Mouse (Mus musculus): Measurements from ENCODE around the gene Hrasls. TPM values are rescaled to one million over a fixed set of nuclear protein-coding genes. Genes with fewer than 3 reads are reported as not detected.

Gene Hrasls
- 1.7 and 3.0 TPM in 2 replicates for polyA plus RNA-seq (2014; fragmentation: Nextera tagmentation; extraction: Ambion mirVana)

DNA sequence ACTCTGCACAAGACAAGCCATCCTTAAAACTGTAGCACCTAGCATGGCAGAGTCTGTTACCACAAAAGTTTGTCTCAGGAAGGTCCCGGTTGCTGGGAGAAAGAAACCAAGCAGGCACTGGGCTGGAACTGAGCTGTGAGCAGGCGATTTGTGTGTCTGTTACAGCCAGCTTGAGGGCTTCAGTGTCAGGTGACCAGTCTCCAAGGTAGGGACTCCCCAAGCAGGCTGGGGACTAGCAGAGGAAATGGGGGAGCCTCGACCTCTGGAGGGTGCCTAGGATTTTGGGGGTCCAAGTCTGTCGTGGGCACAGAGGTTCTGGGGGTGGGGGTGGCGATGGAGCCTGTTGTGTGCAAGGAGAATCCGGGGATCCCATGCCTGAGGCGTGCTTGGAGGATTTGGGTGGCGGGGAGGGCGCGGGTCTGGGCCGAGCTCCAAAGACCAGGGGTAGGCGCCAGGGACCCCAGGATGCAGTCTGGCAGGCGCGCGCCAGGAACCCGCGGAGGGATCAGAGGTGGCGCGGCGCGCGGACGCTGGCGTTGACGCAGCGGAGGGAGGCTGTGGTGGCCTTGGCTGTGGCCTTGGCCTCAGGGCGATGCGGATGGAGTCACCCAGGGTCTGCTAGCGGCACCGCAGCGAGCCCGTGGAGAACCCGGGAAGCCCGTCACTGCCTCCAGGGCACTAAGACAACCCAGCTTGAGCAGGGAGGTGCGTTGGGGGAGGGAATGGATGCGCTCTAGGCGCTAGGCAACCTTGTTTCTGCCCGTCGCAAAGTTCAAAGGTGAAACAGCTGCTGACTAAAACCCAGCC, at the start of gene Hrasls:
Hrasls (plus strand) TSS at position 91 of the 807 bp plus-strand sequence.
- peak within 1 kb of the TSS; percentile 39 for H3K4me3 ChIP-seq (ENCODE audit: low read depth, low read length)
- H3K27ac ChIP-seq (ENCODE audit: low read depth, low read length): no peak within 1 kb of the TSS
- DNase-seq (ENCODE audit: low spot score, missing footprints) (peak; percentile 95), ATAC-seq (ENCODE audit: low FRiP score) (peak; percentile 89)
- no peaks in the 10 kb centered on the region for H3K36me3 ChIP-seq (ENCODE audit: control insufficient read depth, insufficient read depth, low read length)
- WGBS: 1% methylated on average over 35 of the region's 39 CpGs
- H3K4me1 ChIP-seq (ENCODE audit: control insufficient read depth, insufficient read depth, low read length): peaks cover 3% of the 10 kb centered on the region; the same call in 1 of the 2 replicates
- H3K9me3 ChIP-seq (ENCODE audit: control insufficient read depth, low read length): no peaks in the 10 kb centered on the region
- H3K4me2 ChIP-seq: peak within 1 kb of the TSS; percentile 87
- H3K9ac ChIP-seq (ENCODE audit: low read length): peak within 1 kb of the TSS; percentile 70
- peaks cover 3% of the 10 kb centered on the region; the same call in 1 of the 2 replicates for H3K27me3 ChIP-seq (ENCODE audit: control insufficient read depth, insufficient read depth, low read length)

DNA sequence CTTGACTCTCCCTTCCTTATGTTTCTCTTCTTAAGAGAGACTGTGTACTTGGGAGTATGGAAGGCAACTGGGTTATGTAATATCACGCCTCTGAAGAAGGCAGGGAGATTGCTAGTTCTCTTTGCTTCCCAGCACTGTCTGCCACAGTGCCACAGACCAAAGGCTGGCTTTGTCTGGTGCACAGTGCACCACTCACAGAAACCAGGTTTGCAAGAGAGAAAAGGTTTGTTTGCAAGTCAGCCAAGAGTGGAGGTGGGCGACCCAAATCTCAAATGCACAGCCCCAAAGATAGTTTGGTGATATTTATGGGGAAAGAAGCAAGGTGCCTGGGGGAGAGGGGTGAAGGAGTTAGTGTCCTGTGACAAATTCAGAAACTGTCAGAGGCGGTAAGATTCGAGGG, 47.2 kb upstream of the Hrasls start:
- Histone ChIP-seq H3K27ac (ENCODE audit: low read depth, low read length) (no peak overlapping the region), H3K27me3 (ENCODE audit: control insufficient read depth, insufficient read depth, low read length) (no peaks in the 10 kb centered on the region), H3K4me2 (no peak overlapping the region), H3K4me1 (ENCODE audit: control insufficient read depth, insufficient read depth, low read length) (no peaks in the 10 kb centered on the region), H3K9ac (ENCODE audit: low read length) (no peak overlapping the region), H3K4me3 (ENCODE audit: low read depth, low read length) (no peak overlapping the region), H3K9me3 (ENCODE audit: control insufficient read depth, low read length) (no peaks in the 10 kb centered on the region), H3K36me3 (ENCODE audit: control insufficient read depth, insufficient read depth, low read length) (no peaks in the 10 kb centered on the region)
- peak; percentile 47 for DNase-seq (ENCODE audit: low spot score, missing footprints)
- ATAC-seq (ENCODE audit: low FRiP score): no peak
- WGBS: 96% methylated on average over 4 of the region's 4 CpGs

- Histone ChIP-seq H3K4me1 (ENCODE audit: control insufficient read depth, insufficient read depth, low read length) (no peaks in the 10 kb centered on the region), H3K36me3 (ENCODE audit: control insufficient read depth, insufficient read depth, low read length) (no peaks in the 10 kb centered on the region), H3K9me3 (ENCODE audit: control insufficient read depth, low read length) (no peaks in the 10 kb centered on the region), H3K27me3 (ENCODE audit: control insufficient read depth, insufficient read depth, low read length) (no peaks in the 10 kb centered on the region), H3K4me3 (ENCODE audit: low read depth, low read length) (no peak overlapping the region), H3K9ac (ENCODE audit: low read length) (no peak overlapping the region), H3K4me2 (no peak overlapping the region), H3K27ac (ENCODE audit: low read depth, low read length) (no peak overlapping the region)
- peak; percentile 51 for DNase-seq (ENCODE audit: low spot score, missing footprints)
- WGBS: 77% methylated on average over 4 of the region's 4 CpGs
- no peak for ATAC-seq (ENCODE audit: low FRiP score)
Measured at GRCm38 (mm10) chr16:29167051-29167450, 42.4 kb upstream of the Hrasls start.

- Histone ChIP-seq H3K27ac (ENCODE audit: low read depth, low read length) (no peak overlapping the region), H3K4me3 (ENCODE audit: low read depth, low read length) (no peak overlapping the region), H3K4me2 (no peak overlapping the region), H3K27me3 (ENCODE audit: control insufficient read depth, insufficient read depth, low read length) (no peaks in the 10 kb centered on the region; the same call in 1 of the 2 replicates), H3K36me3 (ENCODE audit: control insufficient read depth, insufficient read depth, low read length) (no peaks in the 10 kb centered on the region), H3K4me1 (ENCODE audit: control insufficient read depth, insufficient read depth, low read length) (no peaks in the 10 kb centered on the region), H3K9me3 (ENCODE audit: control insufficient read depth, low read length) (no peaks in the 10 kb centered on the region), H3K9ac (ENCODE audit: low read length) (no peak overlapping the region)
- whole genome bisulfite sequencing: 89% methylated on average over 5 of the region's 5 CpGs
- DNase-seq (ENCODE audit: low spot score, missing footprints) (peak; percentile 69), ATAC-seq (ENCODE audit: low FRiP score) (no peak)
Measured at GRCm38 (mm10) chr16:29171741-29172140, 37.8 kb upstream of the Hrasls start.

- Histone ChIP-seq H3K9ac (ENCODE audit: low read length) (no peak overlapping the region), H3K4me1 (ENCODE audit: control insufficient read depth, insufficient read depth, low read length) (no peaks in the 10 kb centered on the region), H3K4me2 (no peak overlapping the region), H3K4me3 (ENCODE audit: low read depth, low read length) (no peak overlapping the region), H3K27me3 (ENCODE audit: control insufficient read depth, insufficient read depth, low read length) (no peaks in the 10 kb centered on the region; the same call in 1 of the 2 replicates), H3K9me3 (ENCODE audit: control insufficient read depth, low read length) (no peaks in the 10 kb centered on the region), H3K27ac (ENCODE audit: low read depth, low read length) (no peak overlapping the region), H3K36me3 (ENCODE audit: control insufficient read depth, insufficient read depth, low read length) (no peaks in the 10 kb centered on the region)
- ATAC-seq (ENCODE audit: low FRiP score) (no peak), DNase-seq (ENCODE audit: low spot score, missing footprints) (no peak)
- 96% methylated on average over 2 of the region's 2 CpGs for WGBS
Measured at GRCm38 (mm10) chr16:29173201-29173600, 36.3 kb upstream of the Hrasls start.

DNA sequence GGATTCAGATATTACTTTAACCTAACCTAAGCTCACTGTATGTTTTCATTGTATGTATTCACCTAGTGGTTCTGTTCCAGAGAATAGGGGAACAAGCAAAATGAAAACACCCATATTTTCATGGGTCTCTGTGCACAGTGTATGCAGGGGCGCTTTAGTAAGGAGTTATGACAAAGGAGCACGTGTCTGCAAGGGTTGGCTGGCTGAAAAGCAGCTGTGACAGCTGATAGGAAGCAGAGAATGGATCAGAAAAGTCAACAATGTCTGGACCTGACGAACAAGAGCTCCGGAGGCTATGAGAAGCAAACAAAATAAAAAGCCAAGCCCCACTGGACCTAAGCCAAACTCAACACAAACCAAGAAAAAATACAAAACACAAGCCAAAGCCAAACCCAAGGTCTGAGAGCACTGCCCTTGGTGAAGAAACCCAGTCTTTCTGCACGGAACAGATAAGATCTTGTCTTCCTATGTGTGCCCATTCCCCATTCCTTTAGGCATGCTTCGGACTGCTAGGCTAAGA, 34.6 kb upstream of the Hrasls start:
- H3K27ac ChIP-seq (ENCODE audit: low read depth, low read length): no peak overlapping the region
- no peak for ATAC-seq (ENCODE audit: low FRiP score)
- H3K4me3 ChIP-seq (ENCODE audit: low read depth, low read length): no peak overlapping the region
- no peaks in the 10 kb centered on the region for H3K9me3 ChIP-seq (ENCODE audit: control insufficient read depth, low read length)
- no peaks in the 10 kb centered on the region for H3K4me1 ChIP-seq (ENCODE audit: control insufficient read depth, insufficient read depth, low read length)
- WGBS: 74% methylated on average over 6 of the region's 6 CpGs
- H3K36me3 ChIP-seq (ENCODE audit: control insufficient read depth, insufficient read depth, low read length): no peaks in the 10 kb centered on the region
- H3K27me3 ChIP-seq (ENCODE audit: control insufficient read depth, insufficient read depth, low read length): no peaks in the 10 kb centered on the region; the same call in 1 of the 2 replicates
- peak; percentile 17 for DNase-seq (ENCODE audit: low spot score, missing footprints)
- no peak overlapping the region for H3K4me2 ChIP-seq
- H3K9ac ChIP-seq (ENCODE audit: low read length): no peak overlapping the region

GRCm38 (mm10) chr16:29192911-29193310, 16.6 kb upstream of the Hrasls start:
- WGBS: 43% methylated on average over 5 of the region's 5 CpGs
- Histone ChIP-seq H3K4me2 (no peak overlapping the region), H3K9me3 (ENCODE audit: control insufficient read depth, low read length) (no peaks in the 10 kb centered on the region), H3K4me1 (ENCODE audit: control insufficient read depth, insufficient read depth, low read length) (no peaks in the 10 kb centered on the region), H3K9ac (ENCODE audit: low read length) (no peak overlapping the region), H3K27ac (ENCODE audit: low read depth, low read length) (no peak overlapping the region), H3K27me3 (ENCODE audit: control insufficient read depth, insufficient read depth, low read length) (no peaks in the 10 kb centered on the region), H3K4me3 (ENCODE audit: low read depth, low read length) (no peak overlapping the region), H3K36me3 (ENCODE audit: control insufficient read depth, insufficient read depth, low read length) (no peaks in the 10 kb centered on the region)
- DNase-seq (ENCODE audit: low spot score, missing footprints): no peak
- ATAC-seq (ENCODE audit: low FRiP score): no peak

- H3K4me2 ChIP-seq: no peak overlapping the region
- no peaks in the 10 kb centered on the region for H3K9me3 ChIP-seq (ENCODE audit: control insufficient read depth, low read length)
- WGBS: 80% methylated on average over 4 of the region's 4 CpGs
- no peaks in the 10 kb centered on the region for H3K27me3 ChIP-seq (ENCODE audit: control insufficient read depth, insufficient read depth, low read length)
- H3K4me3 ChIP-seq (ENCODE audit: low read depth, low read length): no peak overlapping the region
- H3K9ac ChIP-seq (ENCODE audit: low read length): no peak overlapping the region
- no peak overlapping the region for H3K27ac ChIP-seq (ENCODE audit: low read depth, low read length)
- no peak for DNase-seq (ENCODE audit: low spot score, missing footprints)
- no peaks in the 10 kb centered on the region for H3K4me1 ChIP-seq (ENCODE audit: control insufficient read depth, insufficient read depth, low read length)
- no peak for ATAC-seq (ENCODE audit: low FRiP score)
- no peaks in the 10 kb centered on the region for H3K36me3 ChIP-seq (ENCODE audit: control insufficient read depth, insufficient read depth, low read length)
Measured at GRCm38 (mm10) chr16:29193981-29194380, 15.5 kb upstream of the Hrasls start.

DNA sequence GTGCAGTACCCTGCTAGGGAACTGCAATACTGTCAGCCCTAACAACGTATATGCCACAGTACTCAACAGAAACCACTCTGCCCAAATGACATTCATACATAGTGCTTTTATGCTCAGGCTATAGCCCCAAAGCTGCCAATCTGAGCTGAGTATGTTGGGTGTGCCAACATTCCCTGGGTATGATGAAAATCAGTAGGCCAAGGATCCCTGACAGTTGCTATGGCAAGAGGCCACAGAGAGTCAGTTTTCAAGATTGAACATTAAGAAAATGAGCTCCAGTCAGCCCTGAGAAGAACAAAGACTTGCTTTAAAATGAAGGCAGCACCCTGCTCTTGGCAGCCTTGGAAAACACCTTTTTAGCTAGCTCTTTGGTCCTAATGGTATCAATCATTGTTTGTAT, 14.3 kb upstream of the Hrasls start:
- DNase-seq (ENCODE audit: low spot score, missing footprints): no peak
- Histone ChIP-seq H3K27ac (ENCODE audit: low read depth, low read length) (no peak overlapping the region), H3K4me3 (ENCODE audit: low read depth, low read length) (no peak overlapping the region), H3K9ac (ENCODE audit: low read length) (no peak overlapping the region), H3K27me3 (ENCODE audit: control insufficient read depth, insufficient read depth, low read length) (no peaks in the 10 kb centered on the region), H3K4me1 (ENCODE audit: control insufficient read depth, insufficient read depth, low read length) (no peaks in the 10 kb centered on the region), H3K9me3 (ENCODE audit: control insufficient read depth, low read length) (no peaks in the 10 kb centered on the region), H3K4me2 (no peak overlapping the region), H3K36me3 (ENCODE audit: control insufficient read depth, insufficient read depth, low read length) (no peaks in the 10 kb centered on the region)
- no peak for ATAC-seq (ENCODE audit: low FRiP score)
- WGBS: 93% methylated on average over 1 of the region's 1 CpGs

All from midbrain, embryonic 11.5 days (tissue).